Mouse (Mus musculus): ENCODE measurements around the gene Rhbdl3.

Rhbdl3 gene

GRCm38 (mm10) chr11:80384461-80384860 is 83.7 kb downstream of the Rhbdl3 start:
- no peak for DNase-seq (ENCODE audit: low spot score)

- DNase-seq (ENCODE audit: low spot score), result no peak
Measured at GRCm38 (mm10) chr11:80385055-80385454, 84.3 kb downstream of the Rhbdl3 start.

DNA sequence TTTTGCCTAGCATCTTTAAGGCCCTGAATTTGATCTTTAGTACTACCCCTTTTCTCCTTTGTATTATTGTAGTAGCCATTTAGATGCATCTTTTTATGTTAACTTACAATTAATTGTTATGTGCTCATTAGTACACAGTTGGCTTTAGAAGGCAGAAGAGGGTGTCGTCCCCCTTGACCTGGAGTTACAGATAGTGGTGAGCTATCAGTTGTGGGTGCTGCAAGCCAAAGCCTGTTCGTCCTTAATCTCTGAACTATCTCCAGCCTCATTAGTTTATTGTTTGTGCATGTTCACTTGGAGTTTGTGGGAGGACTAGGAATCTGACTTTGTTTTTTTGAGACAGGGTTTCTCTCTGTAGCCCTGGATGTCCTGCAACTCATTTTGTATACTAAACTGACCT is 86.1 kb downstream of the Rhbdl3 start:
- no peak for DNase-seq (ENCODE audit: low spot score)

DNA sequence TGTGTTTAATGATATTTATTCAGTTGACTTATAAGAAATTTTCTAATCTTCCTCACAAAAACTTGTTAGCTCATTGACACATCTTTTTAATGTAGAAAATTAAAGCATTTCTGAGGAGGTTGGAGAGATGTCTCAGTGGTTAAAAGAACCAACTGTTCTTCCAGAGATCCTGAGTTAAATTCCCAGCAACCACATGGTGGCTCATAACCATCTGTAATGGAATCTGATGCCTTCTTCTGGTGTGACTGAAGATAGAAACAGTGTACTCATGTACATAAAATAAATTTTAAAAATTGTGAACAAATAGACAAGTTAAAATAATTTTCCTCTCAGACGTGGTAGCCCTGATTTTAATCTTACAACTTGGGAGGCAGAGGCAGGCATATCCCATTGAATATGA is 89.2 kb downstream of the Rhbdl3 start:
- no peak for DNase-seq (ENCODE audit: low spot score)

DNA sequence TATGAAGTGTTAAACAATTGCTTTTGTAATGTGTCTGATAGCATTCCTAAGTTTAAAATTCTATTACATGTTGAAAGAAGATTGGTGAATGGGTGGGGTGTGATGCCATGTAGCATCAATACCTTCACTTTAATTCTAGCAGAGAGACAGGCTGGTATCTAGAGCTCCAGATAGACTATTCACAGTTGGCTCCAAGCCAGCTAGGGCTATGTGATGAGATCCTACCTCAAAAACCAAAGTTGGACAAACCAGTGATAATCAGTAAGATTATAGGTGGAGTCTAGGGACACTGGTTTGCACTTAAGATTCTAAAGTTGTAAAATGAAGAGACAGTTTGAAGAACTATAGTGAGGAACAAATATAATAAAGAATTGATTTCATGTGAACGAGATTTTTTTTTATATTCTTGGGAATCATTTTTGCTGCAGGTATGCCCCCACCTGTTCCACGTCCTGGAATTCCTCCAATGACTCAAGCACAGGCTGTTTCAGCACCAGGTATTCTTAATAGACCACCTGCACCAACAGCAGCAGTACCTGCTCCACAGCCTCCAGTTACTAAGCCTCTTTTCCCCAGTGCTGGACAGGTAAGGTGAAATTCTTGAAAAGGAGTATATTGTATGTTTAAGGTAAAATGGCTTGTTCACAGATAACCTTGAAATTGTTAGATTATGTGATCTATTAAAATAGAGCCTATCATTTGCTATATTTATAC is 90.9 kb downstream of the Rhbdl3 start:
- no peak for DNase-seq (ENCODE audit: low spot score)

DNA sequence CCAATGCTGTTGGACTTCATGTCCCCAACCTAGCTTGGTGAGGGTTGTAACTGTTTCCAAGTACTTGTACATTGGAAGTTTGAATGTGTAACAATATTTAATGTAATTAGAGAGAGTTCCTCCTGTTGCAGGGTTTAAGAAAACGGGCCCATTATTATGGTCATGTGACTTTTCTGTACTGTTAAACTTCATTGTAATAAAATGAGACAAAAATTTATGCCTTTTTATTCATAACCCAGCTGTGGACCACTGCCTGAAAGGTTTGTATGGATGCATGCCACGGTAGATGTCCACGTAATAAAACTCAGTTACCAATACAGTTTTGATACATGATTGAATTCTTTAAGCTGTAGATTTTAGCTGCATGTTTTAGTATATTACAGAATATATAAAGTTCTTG is 95.2 kb downstream of the Rhbdl3 start:
- DNase-seq (ENCODE audit: low spot score), result no peak

DNA sequence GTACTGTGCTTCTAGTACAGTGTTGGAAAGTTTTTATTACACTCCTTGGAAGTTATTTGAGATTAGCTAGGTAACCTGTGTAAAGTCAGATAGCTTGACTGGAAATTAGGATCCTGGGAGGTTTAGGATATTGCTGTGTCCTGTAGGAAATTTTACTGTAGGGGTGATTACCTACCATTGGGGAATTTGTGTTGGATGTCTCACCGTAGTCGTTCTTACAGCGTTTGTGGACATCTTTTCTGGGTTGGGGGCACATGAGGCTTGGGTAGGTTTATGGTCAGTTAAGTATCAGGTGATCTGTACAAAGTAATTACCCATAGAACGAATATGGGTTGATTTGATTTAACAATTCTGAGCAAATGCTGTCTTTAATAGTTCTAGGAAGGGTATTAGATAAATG is 95.9 kb downstream of the Rhbdl3 start:
- no peak for DNase-seq (ENCODE audit: low spot score)
